9 mouse cellular contexts compared by ENCODE assay signal in the genomic region with DNA sequence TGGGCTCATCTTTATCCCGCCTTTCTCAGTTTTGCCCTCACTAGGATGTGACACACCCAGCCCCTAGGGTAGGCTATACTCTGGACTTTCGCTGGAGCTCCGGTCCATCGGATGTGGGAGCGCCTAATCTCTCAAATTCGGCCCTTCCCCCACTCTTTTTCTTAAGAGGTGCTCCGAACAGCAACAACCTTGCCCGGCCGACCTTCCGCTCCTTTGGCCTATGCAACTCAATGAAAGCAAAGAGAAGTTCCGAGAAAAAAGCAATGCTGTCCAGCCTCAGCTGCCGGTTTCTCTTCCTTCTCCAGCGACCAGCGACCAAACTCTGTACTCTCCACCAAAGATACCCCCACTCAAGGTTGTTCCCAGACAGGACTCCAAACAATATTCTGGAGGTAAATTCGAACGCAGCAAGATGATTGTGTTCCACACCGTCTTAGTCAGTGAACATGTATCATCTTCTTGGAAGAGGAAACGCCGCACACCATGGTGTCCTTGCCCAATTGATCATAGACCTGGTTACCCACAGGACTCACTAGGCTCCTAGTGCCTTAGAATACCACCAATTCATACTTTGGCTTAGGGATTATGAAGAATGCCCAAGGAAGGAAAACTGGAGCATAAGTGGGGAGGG.
DNase-seq lines count a peak whose midpoint lies in the region; ATAC-seq and TF ChIP-seq lines count a peak whose summit lies in the region.
"Had no signal": no experiment of that assay in that cellular context is flagged by ENCODE, and none has a peak within 500 bp of the region (broad histone marks: within the 10 kb centered on the region; RNA-seq: fewer than 3 reads in every experiment).

No protein-coding gene starts in this region.

- H3K9ac ChIP-seq in hindbrain, embryonic 13.5 days, result peak overlapping the region; percentile 67
- H3K9ac ChIP-seq in midbrain, embryonic 16.5 days (ENCODE audit: low read depth, low read length), result peak overlapping the region; percentile 21; the same call in 1 of the 2 replicates
- H3K9ac ChIP-seq: liver, embryonic 13.5 days had no signal

- WGBS in hindbrain, embryonic 13.5 days, result 3% methylated on average over 19 of the region's 19 CpGs
- WGBS in midbrain, embryonic 16.5 days, result 8% methylated on average over 19 of the region's 19 CpGs

- TF ChIP-seq CTCF in brain, embryonic 14.5 days (IDR thresholded peaks at IDR 0.05; ENCODE audit: borderline replicate concordance, extremely low read depth, insufficient read depth, insufficient read length), result no peak

- H3K4me1 ChIP-seq in hindbrain, embryonic 13.5 days (replicated peaks), result peaks cover 32% of the 10 kb centered on the region
- peaks cover 9% of the 10 kb centered on the region; the same call in 1 of the 2 replicates for H3K4me1 ChIP-seq in midbrain, embryonic 16.5 days (ENCODE audit: control insufficient read depth, insufficient read depth, low read length)
- H3K4me1 ChIP-seq: liver, embryonic 13.5 days had no signal

- H3K4me3 ChIP-seq in hindbrain, embryonic 13.5 days, result peak overlapping the region; percentile 79
- H3K4me3 ChIP-seq in midbrain, embryonic 16.5 days (ENCODE audit: low read depth, low read length), result peak overlapping the region; percentile 17
- H3K4me3 ChIP-seq: liver, embryonic 13.5 days had no signal

- H3K27me3 ChIP-seq in hindbrain, embryonic 13.5 days, result peaks cover 42% of the 10 kb centered on the region
- H3K27me3 ChIP-seq in midbrain, embryonic 16.5 days (ENCODE audit: control insufficient read depth, insufficient read depth, low read depth, low read length), result peaks cover 6% of the 10 kb centered on the region; the same call in 1 of the 2 replicates

- H3K27ac ChIP-seq in hindbrain, embryonic 13.5 days, result peak overlapping the region; percentile 99
- H3K27ac ChIP-seq in midbrain, embryonic 16.5 days (ENCODE audit: low read length), result peak overlapping the region; percentile 88
- H3K27ac ChIP-seq: liver, embryonic 13.5 days had no signal

- H3K4me2 ChIP-seq in hindbrain, embryonic 13.5 days, result peak overlapping the region; percentile 72
- H3K4me2 ChIP-seq in midbrain, embryonic 16.5 days (ENCODE audit: low read length), result peak overlapping the region; percentile 63
- H3K4me2 ChIP-seq: liver, embryonic 13.5 days had no signal

- no peak for ATAC-seq in hindbrain, embryonic 13.5 days (ENCODE audit: low FRiP score)
- ATAC-seq in midbrain, embryonic 16.5 days, result no peak
- ATAC-seq: activated CD4-positive, CD25-positive, alpha-beta regulatory T cell, adult 4 months had no signal

- TF ChIP-seq POLR2A in brain, embryonic 14.5 days (IDR thresholded peaks at IDR 0.05; ENCODE audit: borderline replicate concordance, extremely low read depth, insufficient read depth, insufficient read length, poor library complexity, severe bottlenecking), result no peak

- no peaks in the 10 kb centered on the region for H3K9me3 ChIP-seq in hindbrain, embryonic 13.5 days
- H3K9me3 ChIP-seq in midbrain, embryonic 16.5 days (replicated peaks; ENCODE audit: control insufficient read depth, low read length, poor library complexity, severe bottlenecking), result no peaks in the 10 kb centered on the region
- H3K9me3 ChIP-seq: liver, embryonic 13.5 days had no signal

- intact Hi-C loops in heart, postnatal 14 days (cut with DNase I), result loop anchor here (5.0 kb wide), 1 partner anchor 1454 kb away; no protein-coding TSS in a partner anchor

- H3K36me3 ChIP-seq in hindbrain, embryonic 13.5 days, result no peaks in the 10 kb centered on the region
- no peaks in the 10 kb centered on the region for H3K36me3 ChIP-seq in midbrain, embryonic 16.5 days (ENCODE audit: control insufficient read depth, insufficient read depth, low read length)
- H3K36me3 ChIP-seq: liver, embryonic 13.5 days had no signal

- peak; percentile 75 for DNase-seq in brain, embryonic 14.5 days (ENCODE audit: low read depth)
- peak; percentile 65 to 71 for DNase-seq in cerebellum, postnatal 25 days
- DNase-seq in ovary, adult 18-20 months (ENCODE audit: low spot score), result no peak
- no peak for DNase-seq in heart, postnatal 14 days
- DNase-seq in urinary bladder, postnatal 25 days (ENCODE audit: low spot score), result no peak
- DNase-seq: liver, embryonic 13.5 days had no signal

Comparison
In these comparisons a context has a peak if more than half of its experiments do, and no peak if none do; other contexts are left out.
1. DNase-seq: peak in brain, embryonic 14.5 days (single experiment) and cerebellum, postnatal 25 days (2 of 2); none in ovary, adult 18-20 months (single experiment), heart, postnatal 14 days (0 of 2) and urinary bladder, postnatal 25 days (single experiment).